Comparison of ENCODE assay signal across 16 mouse cellular contexts in genomic region chr10:53683226-53683625, GRCm38 (mm10).
"Had no signal": no experiment of that assay in that cellular context is flagged by ENCODE, and none has a peak within 500 bp of the region (broad histone marks: within the 10 kb centered on the region; RNA-seq: fewer than 3 reads in every experiment).

No protein-coding gene starts in this region.

- H3K9me3 ChIP-seq: limb, embryonic 10.5 days; liver, embryonic 12.5 days; megakaryocyte, embryonic 14.5 days; midbrain, embryonic 15.5 days; neural tube, embryonic 12.5 days had no signal

- ATAC-seq: hindbrain, embryonic 16.5 days; inflammation-experienced regulatory T-cells, adult 6 months; liver, embryonic 12.5 days; midbrain, embryonic 15.5 days had no signal

- H3K4me3 ChIP-seq: left cerebral cortex, adult 2 months; limb, embryonic 10.5 days; liver, embryonic 12.5 days; megakaryocyte, embryonic 14.5 days; midbrain, embryonic 15.5 days; neural tube, embryonic 12.5 days had no signal

- H3K4me1 ChIP-seq: limb, embryonic 10.5 days; liver, embryonic 12.5 days; midbrain, embryonic 15.5 days; neural tube, embryonic 12.5 days had no signal

- H3K27me3 ChIP-seq: liver, embryonic 12.5 days; midbrain, embryonic 15.5 days; neural tube, embryonic 12.5 days had no signal

- DNase-seq: kidney, adult 11 months; kidney, adult 9 months; kidney, postnatal 36 days; thymus, adult 2 months; thymus, postnatal 25 days had no signal

- H3K9ac ChIP-seq: liver, embryonic 12.5 days; midbrain, embryonic 15.5 days; neural tube, embryonic 12.5 days had no signal

- H3K36me3 ChIP-seq: limb, embryonic 10.5 days; liver, embryonic 12.5 days; midbrain, embryonic 15.5 days; neural tube, embryonic 12.5 days had no signal

- H3K27ac ChIP-seq: kidney, postnatal 0 days; left cerebral cortex, adult 2 months; limb, embryonic 10.5 days; liver, embryonic 12.5 days; midbrain, embryonic 15.5 days; neural tube, embryonic 12.5 days; stomach, postnatal 0 days had no signal

- H3K4me2 ChIP-seq: liver, embryonic 12.5 days; midbrain, embryonic 11.5 days; midbrain, embryonic 15.5 days; neural tube, embryonic 12.5 days had no signal
